Mouse (Mus musculus): Measurements from ENCODE around the gene Ntan1. TPM values are rescaled to one million over a fixed set of nuclear protein-coding genes. Genes with fewer than 3 reads are reported as not detected.
"Not testable (repeated sequence)": the region's sequence is repeated elsewhere in the genome, so short reads cannot be mapped to it uniquely, and the experiment has no call there.

Ntan1 gene
- polyA plus RNA-seq, 1 experiment from 2014 or later: 163 TPM

GRCm38 (mm10) chr16:13840056-13840455, 21.4 kb downstream of the Ntan1 start:
- no peak overlapping the region for H3K4me2 ChIP-seq
- no peaks in the 10 kb centered on the region for H3K4me1 ChIP-seq
- 71% methylated on average over 7 of the region's 7 CpGs for WGBS
- no peak for ATAC-seq (ENCODE audit: borderline replicate concordance, extremely low read depth, low FRiP score, low TSS enrichment)
- no peaks in the 10 kb centered on the region for H3K27me3 ChIP-seq
- no peak overlapping the region for H3K27ac ChIP-seq
- no peaks in the 10 kb centered on the region for H3K9me3 ChIP-seq
- H3K36me3 ChIP-seq: peaks cover 76% of the 10 kb centered on the region
- no peak overlapping the region for H3K9ac ChIP-seq
- no peak overlapping the region for H3K4me3 ChIP-seq

GRCm38 (mm10) chr16:13840956-13841355, 22.3 kb downstream of the Ntan1 start:
- H3K9ac ChIP-seq: no peak overlapping the region

GRCm38 (mm10) chr16:13845031-13845430, 26.4 kb downstream of the Ntan1 start:
- Histone ChIP-seq H3K4me1 (no peaks in the 10 kb centered on the region), H3K4me3 (no peak overlapping the region), H3K27me3 (no peaks in the 10 kb centered on the region), H3K27ac (no peak overlapping the region), H3K36me3 (peaks cover 54% of the 10 kb centered on the region), H3K4me2 (no peak overlapping the region), H3K9ac (no peak overlapping the region), H3K9me3 (no peaks in the 10 kb centered on the region)
- ATAC-seq (ENCODE audit: borderline replicate concordance, extremely low read depth, low FRiP score, low TSS enrichment): no peak
- WGBS: 95% methylated on average over 5 of the region's 5 CpGs

More at GRCm38 (mm10) chr16:13840956-13841355, 22.3 kb downstream of the Ntan1 start:
- Histone ChIP-seq H3K27ac (no peak overlapping the region), H3K4me2 (no peak overlapping the region), H3K36me3 (peaks cover 76% of the 10 kb centered on the region), H3K27me3 (no peaks in the 10 kb centered on the region), H3K4me1 (no peaks in the 10 kb centered on the region), H3K9me3 (no peaks in the 10 kb centered on the region), H3K4me3 (no peak overlapping the region)
- 73% methylated on average over 3 of the region's 3 CpGs for WGBS
- no peak for ATAC-seq (ENCODE audit: borderline replicate concordance, extremely low read depth, low FRiP score, low TSS enrichment)

- Histone ChIP-seq H3K9ac (no peak overlapping the region), H3K9me3 (no peaks in the 10 kb centered on the region), H3K4me1 (no peaks in the 10 kb centered on the region), H3K27ac (no peak overlapping the region), H3K4me2 (no peak overlapping the region), H3K4me3 (no peak overlapping the region), H3K36me3 (peaks cover 45% of the 10 kb centered on the region), H3K27me3 (no peaks in the 10 kb centered on the region)
- WGBS: 89% methylated on average over 1 of the region's 1 CpGs
- no peak for ATAC-seq (ENCODE audit: borderline replicate concordance, extremely low read depth, low FRiP score, low TSS enrichment)
Observed at GRCm38 (mm10) chr16:13846675-13847074, 28.0 kb downstream of the Ntan1 start.

- no peak overlapping the region for H3K27ac ChIP-seq
- no peak overlapping the region for H3K4me2 ChIP-seq
- no peaks in the 10 kb centered on the region for H3K27me3 ChIP-seq
- no peak for ATAC-seq (ENCODE audit: borderline replicate concordance, extremely low read depth, low FRiP score, low TSS enrichment)
- H3K9me3 ChIP-seq: no peaks in the 10 kb centered on the region
- H3K4me3 ChIP-seq: no peak overlapping the region
- H3K36me3 ChIP-seq: peaks cover 43% of the 10 kb centered on the region
- WGBS: 62% methylated on average over 2 of the region's 2 CpGs
- no peak overlapping the region for H3K9ac ChIP-seq
- no peaks in the 10 kb centered on the region for H3K4me1 ChIP-seq
Observed at GRCm38 (mm10) chr16:13848310-13848709, 29.7 kb downstream of the Ntan1 start.

- Histone ChIP-seq H3K27ac (no peak overlapping the region), H3K4me1 (no peaks in the 10 kb centered on the region), H3K4me2 (no peak overlapping the region), H3K9ac (no peak overlapping the region), H3K4me3 (no peak overlapping the region), H3K9me3 (no peaks in the 10 kb centered on the region), H3K36me3 (peaks cover 41% of the 10 kb centered on the region), H3K27me3 (no peaks in the 10 kb centered on the region)
- ATAC-seq (ENCODE audit: borderline replicate concordance, extremely low read depth, low FRiP score, low TSS enrichment): no peak
- WGBS: 94% methylated on average over 4 of the region's 4 CpGs
Observed at GRCm38 (mm10) chr16:13851446-13851845, 32.8 kb downstream of the Ntan1 start.

- no peak for ATAC-seq (ENCODE audit: borderline replicate concordance, extremely low read depth, low FRiP score, low TSS enrichment)
- H3K4me2 ChIP-seq: no peak overlapping the region
- H3K27me3 ChIP-seq: no peaks in the 10 kb centered on the region
- peaks cover 43% of the 10 kb centered on the region for H3K36me3 ChIP-seq
- WGBS: 94% methylated on average over 4 of the region's 4 CpGs
- H3K9ac ChIP-seq: no peak overlapping the region
- no peaks in the 10 kb centered on the region for H3K9me3 ChIP-seq
- H3K4me1 ChIP-seq: no peaks in the 10 kb centered on the region
- H3K4me3 ChIP-seq: no peak overlapping the region
- no peak overlapping the region for H3K27ac ChIP-seq
Observed at GRCm38 (mm10) chr16:13853886-13854285, 35.2 kb downstream of the Ntan1 start.

GRCm38 (mm10) chr16:13866076-13866475, 47.4 kb downstream of the Ntan1 start:
- Histone ChIP-seq H3K4me2 (no peak overlapping the region), H3K4me3 (no peak overlapping the region), H3K27me3 (no peaks in the 10 kb centered on the region), H3K27ac (no peak overlapping the region), H3K4me1 (no peaks in the 10 kb centered on the region), H3K9me3 (no peaks in the 10 kb centered on the region), H3K36me3 (peaks cover 21% of the 10 kb centered on the region), H3K9ac (no peak overlapping the region)
- no peak for ATAC-seq (ENCODE audit: borderline replicate concordance, extremely low read depth, low FRiP score, low TSS enrichment)
- whole genome bisulfite sequencing: 51% methylated on average over 4 of the region's 4 CpGs

GRCm38 (mm10) chr16:13866616-13867015, 48.0 kb downstream of the Ntan1 start:
- ATAC-seq (ENCODE audit: borderline replicate concordance, extremely low read depth, low FRiP score, low TSS enrichment): no peak
- Histone ChIP-seq H3K9ac (no peak overlapping the region), H3K4me2 (no peak overlapping the region), H3K4me3 (no peak overlapping the region), H3K27me3 (no peaks in the 10 kb centered on the region), H3K36me3 (peaks cover 21% of the 10 kb centered on the region), H3K4me1 (no peaks in the 10 kb centered on the region), H3K9me3 (no peaks in the 10 kb centered on the region), H3K27ac (no peak overlapping the region)
- WGBS: 67% methylated on average over 5 of the region's 5 CpGs

GRCm38 (mm10) chr16:13867406-13867805, 48.8 kb downstream of the Ntan1 start:
- H3K4me2 ChIP-seq; H3K27me3 ChIP-seq; H3K9ac ChIP-seq; H3K4me1 ChIP-seq; H3K4me3 ChIP-seq; H3K27ac ChIP-seq; ATAC-seq (ENCODE audit: borderline replicate concordance, extremely low read depth, low FRiP score, low TSS enrichment); H3K9me3 ChIP-seq: not testable (repeated sequence)
- WGBS: 52% methylated on average over 5 of the region's 5 CpGs
- H3K36me3 ChIP-seq: peaks cover 21% of the 10 kb centered on the region

GRCm38 (mm10) chr16:13867910-13868514, 49.4 kb downstream of the Ntan1 start:
- Histone ChIP-seq H3K9ac (no peak overlapping the region), H3K27me3 (no peaks in the 10 kb centered on the region), H3K4me2 (no peak overlapping the region), H3K9me3 (no peaks in the 10 kb centered on the region), H3K27ac (no peak overlapping the region), H3K36me3 (peaks cover 15% of the 10 kb centered on the region), H3K4me1 (no peaks in the 10 kb centered on the region), H3K4me3 (no peak overlapping the region)
- WGBS: 26% methylated on average over 38 of the region's 42 CpGs
- no peak for ATAC-seq (ENCODE audit: borderline replicate concordance, extremely low read depth, low FRiP score, low TSS enrichment)

- no peaks in the 10 kb centered on the region for H3K27me3 ChIP-seq
- no peak overlapping the region for H3K4me2 ChIP-seq
- no peaks in the 10 kb centered on the region for H3K9me3 ChIP-seq
- no peak overlapping the region for H3K9ac ChIP-seq
- 83% methylated on average over 4 of the region's 4 CpGs for WGBS
- H3K36me3 ChIP-seq: peaks cover 52% of the 10 kb centered on the region
- ATAC-seq (ENCODE audit: borderline replicate concordance, extremely low read depth, low FRiP score, low TSS enrichment): no peak
- no peaks in the 10 kb centered on the region for H3K4me1 ChIP-seq
- H3K4me3 ChIP-seq: no peak overlapping the region
- H3K27ac ChIP-seq: no peak overlapping the region
Observed at GRCm38 (mm10) chr16:13875483-13875882, 56.8 kb downstream of the Ntan1 start.

All from lung, embryonic 15.5 days (tissue).